Mouse (Mus musculus) kidney, postnatal 10 days (tissue): Measurements from ENCODE around the gene Il5.
A peak's percentile ranks its signal among the peaks of the same experiment; 100 is the strongest.

Experiments used
- DNase-seq: peaks from one replicate; pipeline ENCODE4 v3.0.0; 2021; ENCODE audit warnings: mixed read lengths

Gene Il5

GRCm38 (mm10) chr11:53771001-53771744, 50.6 kb downstream of the Il5 start:
- DNase-seq, result peak; percentile 21

- DNase-seq, result no peak
Observed at GRCm38 (mm10) chr11:53772536-53772935, 51.9 kb downstream of the Il5 start.

- DNase-seq, result no peak
Observed at GRCm38 (mm10) chr11:53773087-53773486, 52.5 kb downstream of the Il5 start, which contains the start of gene Gm17334. Gene Gm17334, minus strand, starts transcription at chr11:53773187.

GRCm38 (mm10) chr11:53773641-53774360, 53.2 kb downstream of the Il5 start:
- no peak for DNase-seq
